Mouse (Mus musculus): ENCODE measurements at regions not wholly inside any gene's neighbourhood (a gene's known extent, or its start where the extent isn't known, plus 50 kb on each side); places are given as distances from the start of the nearest gene placed in this dataset.

- no peak for DNase-seq (ENCODE audit: low read depth)
These were observed 137.5 kb upstream of the Synpr start for GRCm38 (mm10) chr14:13146959-13147535.

- no peak for DNase-seq (ENCODE audit: low read depth)
These were observed 135.0 kb upstream of the Synpr start for GRCm38 (mm10) chr14:13149617-13150016.

GRCm38 (mm10) chr14:13151672-13152071, 132.9 kb upstream of the Synpr start:
- DNase-seq (ENCODE audit: low read depth) = no peak

- no peak for DNase-seq (ENCODE audit: low read depth)
These were observed 108.4 kb upstream of the Synpr start for GRCm38 (mm10) chr14:13176149-13176548.

- DNase-seq (ENCODE audit: low read depth) = no peak
These were observed 106.7 kb upstream of the Synpr start for GRCm38 (mm10) chr14:13177906-13178305.

GRCm38 (mm10) chr14:13190801-13191200, 93.8 kb upstream of the Synpr start:
- no peak for DNase-seq (ENCODE audit: low read depth)

GRCm38 (mm10) chr14:13192746-13193145, 91.8 kb upstream of the Synpr start:
- no peak for DNase-seq (ENCODE audit: low read depth)

- no peak for DNase-seq (ENCODE audit: low read depth)
These were observed 87.2 kb upstream of the Synpr start for GRCm38 (mm10) chr14:13197330-13197892.

GRCm38 (mm10) chr14:13198491-13198890, 86.1 kb upstream of the Synpr start:
- peak; percentile 43 for DNase-seq (ENCODE audit: low read depth)

- no peak for DNase-seq (ENCODE audit: low read depth)
These were observed 71.9 kb upstream of the Synpr start for GRCm38 (mm10) chr14:13212658-13213057.

Measured in 416B (cell line).